Mouse (Mus musculus): ENCODE data around the gene Rtkn2.

DNA sequence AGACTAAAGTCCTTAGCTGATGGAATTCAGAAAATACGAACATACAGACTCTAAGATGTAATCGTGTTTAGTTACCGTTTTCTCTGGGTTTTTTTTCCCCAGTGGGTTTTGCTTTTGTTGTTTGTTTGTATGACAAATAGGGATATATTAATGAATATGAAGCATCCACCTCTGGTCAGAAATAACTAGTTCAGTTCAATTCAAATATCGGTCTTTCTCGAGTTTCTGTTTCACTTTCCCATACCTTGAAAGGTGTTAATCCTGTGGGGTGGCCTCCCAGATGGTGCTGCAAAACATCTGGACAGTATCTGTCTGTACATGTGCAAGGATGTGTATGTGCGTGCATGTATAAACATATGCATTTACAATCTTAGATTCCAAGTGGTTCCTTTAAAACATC, 61.0 kb downstream of the Rtkn2 start:
- TF ChIP-seq CTCF (IDR thresholded peaks at IDR 0.05; ENCODE audit: low read depth, low read length) (no peak), TAL1 (conservative IDR thresholded peaks at IDR 0.05; ENCODE audit: low read depth, low read length) (no peak), GATA1 (IDR thresholded peaks at IDR 0.05; ENCODE audit: borderline replicate concordance, low read length) (no peak)

Data from G1E (cell line).